Mouse (Mus musculus) thymus, postnatal 0 days (tissue): ENCODE results near the gene Hist1h2af. TPM values are rescaled to one million over a fixed set of nuclear protein-coding genes. Genes with fewer than 3 reads are reported as not detected.

Source experiments
- DNase-seq: peaks from one replicate; pipeline ENCODE4 v3.0.0-alpha.2; 2015; ENCODE audit warnings: low spot score
- polyA plus RNA-seq: library from polyadenylated mRNA; unstranded; fragments of >200 nt; fragmentation: Nextera tagmentation; extraction: Ambion mirVana; gene quantifications from 2 replicates; pipeline ENCODE4 v1.2.1, GENCODE M21; 2015

Hist1h2af gene
- 32.3 and 49.5 TPM in 2 replicates for polyA plus RNA-seq

- DNase-seq, result peak; percentile 87
These were observed at the start of gene Hist1h2af for GRCm38 (mm10) chr13:23533560-23534367. TSS of gene Hist1h2af (plus strand) at chr13:23533906.

DNA sequence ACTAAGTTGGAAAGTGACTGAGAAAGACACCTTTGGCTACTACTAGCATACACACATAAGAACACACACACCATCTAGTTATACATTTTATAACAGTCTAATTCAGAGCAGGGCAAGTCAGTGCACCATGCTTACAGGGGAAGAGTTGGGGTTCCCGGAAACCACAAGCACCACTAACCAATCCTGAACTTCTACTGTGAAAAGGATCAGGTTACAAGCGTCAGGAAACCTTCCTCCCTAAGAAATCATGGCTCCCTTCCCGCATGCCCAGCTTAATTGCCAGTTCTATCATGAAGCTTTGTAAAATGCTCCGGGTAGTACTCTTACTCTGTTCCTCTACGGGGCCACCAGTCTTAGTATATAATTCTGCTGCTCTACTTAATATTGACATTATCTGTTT lies 48.4 kb upstream of the Hist1h2af start:
- no peak for DNase-seq

DNA sequence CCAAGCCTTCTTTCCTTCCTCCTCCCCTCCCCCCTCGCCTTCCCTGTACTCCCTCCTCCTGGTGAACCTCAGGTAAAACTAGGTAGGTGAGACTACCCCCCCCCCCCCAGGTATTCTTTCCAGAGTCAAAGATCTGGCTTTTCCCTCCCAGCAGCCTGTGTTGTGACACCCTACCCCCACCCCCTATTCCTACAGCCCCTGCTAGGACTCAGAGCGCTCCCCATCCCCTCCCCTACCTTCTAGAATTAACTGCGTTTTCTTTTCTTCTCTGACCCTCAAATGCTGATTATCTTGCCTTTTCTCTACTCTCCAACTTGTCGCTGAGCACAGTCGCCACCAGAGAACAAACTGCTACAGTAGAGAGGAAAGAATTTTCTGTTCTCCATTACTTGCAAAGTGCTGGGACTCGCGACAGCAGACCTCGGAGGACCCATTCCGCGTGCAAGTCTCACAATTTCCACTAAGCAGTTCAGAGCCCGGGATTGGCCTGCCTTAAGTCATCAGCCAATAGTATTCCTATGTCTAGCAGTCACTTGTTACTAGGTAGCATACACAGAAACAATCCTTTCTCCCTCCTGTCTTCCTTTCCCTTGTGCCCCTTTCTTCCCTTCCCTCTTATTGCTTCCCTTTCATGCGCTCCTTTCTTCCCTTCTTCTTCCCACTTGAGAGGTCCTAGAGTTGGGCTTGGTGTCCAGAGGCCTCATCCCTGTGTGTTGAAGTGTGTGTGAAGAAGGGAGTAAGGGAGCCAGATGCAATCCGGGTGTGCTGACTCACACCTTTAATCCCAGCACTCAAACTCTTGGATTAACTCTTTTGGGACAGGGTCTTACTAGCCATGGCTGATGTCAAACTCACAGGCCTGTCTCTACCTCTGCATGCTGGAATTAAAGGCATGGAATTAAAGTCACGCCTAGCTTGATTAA lies 45.0 kb upstream of the Hist1h2af start, which contains the start of gene Btn2a2:
TSS of gene Btn2a2 (minus strand) at position 458 of the 923 bp plus-strand sequence.
- DNase-seq, result peak; percentile 75

- no peak for DNase-seq
These were observed 42.8 kb upstream of the Hist1h2af start for GRCm38 (mm10) chr13:23490863-23491262.

DNA sequence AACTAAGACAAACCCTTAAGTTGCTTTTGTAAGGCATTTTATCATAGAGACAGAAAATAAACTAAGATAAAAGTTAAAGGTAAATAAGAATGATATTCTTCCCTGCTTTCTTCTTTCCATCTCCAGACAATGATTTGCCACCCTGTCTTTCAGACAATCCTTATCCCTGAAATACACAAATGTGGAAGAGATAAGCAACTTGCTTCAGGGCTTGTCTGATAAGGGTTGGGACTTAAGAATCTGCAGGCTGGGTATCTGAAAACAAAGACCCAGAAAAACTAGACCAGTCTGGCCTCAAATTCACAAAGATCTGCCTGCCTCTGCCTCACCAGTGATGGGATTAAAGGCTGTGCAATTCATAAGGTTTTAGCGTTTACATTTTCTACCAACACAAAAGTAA lies 42.4 kb upstream of the Hist1h2af start:
- no peak for DNase-seq

DNA sequence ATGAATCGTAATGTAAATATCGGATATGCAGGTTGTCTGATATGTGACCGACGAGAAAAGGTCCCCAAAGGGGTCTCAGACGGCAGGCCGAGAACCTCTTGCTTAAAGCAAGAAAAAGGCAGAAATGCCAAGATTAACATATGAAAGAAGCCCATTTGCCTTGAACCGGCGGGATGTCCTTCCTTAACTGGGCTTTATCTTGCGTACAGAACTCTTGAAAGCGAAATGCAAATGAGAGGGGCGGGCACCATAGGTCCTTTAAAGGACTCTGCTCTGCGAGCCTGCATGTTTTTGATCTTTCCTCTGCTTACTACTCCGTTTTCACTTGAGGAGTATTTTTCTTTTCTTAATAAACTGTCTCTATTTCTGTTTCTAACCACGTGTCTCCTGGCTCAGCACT lies 41.7 kb upstream of the Hist1h2af start:
- DNase-seq, result no peak

DNA sequence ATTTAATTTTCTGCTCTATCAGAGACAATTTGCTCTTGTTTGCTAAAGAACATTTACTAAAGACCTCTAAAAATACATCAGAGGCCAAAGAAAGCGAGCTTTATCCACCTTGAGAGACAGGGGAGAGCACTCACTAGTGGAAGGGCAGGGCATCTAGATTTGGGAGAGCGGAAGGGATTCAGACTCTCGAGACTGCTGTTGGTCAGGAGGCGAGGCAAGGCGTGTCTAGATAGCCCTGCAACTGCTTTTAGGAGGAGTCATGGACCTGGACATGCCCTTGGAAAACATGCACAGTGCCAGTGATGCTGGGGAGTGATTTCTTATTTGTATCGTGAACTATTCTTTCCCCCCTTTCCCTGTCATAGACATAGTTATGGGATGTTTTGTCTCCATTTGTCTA lies 38.2 kb upstream of the Hist1h2af start:
- DNase-seq, result no peak

GRCm38 (mm10) chr13:23497656-23498321 lies 35.9 kb upstream of the Hist1h2af start:
- DNase-seq, result peak; percentile 41

DNA sequence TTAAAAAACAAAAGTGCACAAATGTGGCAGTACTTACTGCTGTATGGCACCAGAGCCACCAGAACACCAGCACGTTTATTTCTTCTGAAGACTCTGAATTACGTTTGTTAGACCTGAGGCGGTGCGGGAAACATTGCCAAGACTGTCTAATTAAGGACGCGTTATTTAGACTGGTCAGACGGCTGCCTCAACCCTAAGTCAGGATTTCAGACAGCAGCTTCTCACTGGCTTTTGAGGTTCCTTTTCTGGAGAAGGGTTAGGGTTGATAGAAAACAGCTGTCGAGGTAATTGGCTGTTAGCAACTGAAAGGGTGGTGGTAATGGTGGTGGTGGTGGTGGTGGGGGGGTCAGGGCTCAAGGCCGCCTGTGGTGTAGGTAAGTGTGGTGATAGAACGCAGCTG lies 35.1 kb upstream of the Hist1h2af start:
- no peak for DNase-seq

DNA sequence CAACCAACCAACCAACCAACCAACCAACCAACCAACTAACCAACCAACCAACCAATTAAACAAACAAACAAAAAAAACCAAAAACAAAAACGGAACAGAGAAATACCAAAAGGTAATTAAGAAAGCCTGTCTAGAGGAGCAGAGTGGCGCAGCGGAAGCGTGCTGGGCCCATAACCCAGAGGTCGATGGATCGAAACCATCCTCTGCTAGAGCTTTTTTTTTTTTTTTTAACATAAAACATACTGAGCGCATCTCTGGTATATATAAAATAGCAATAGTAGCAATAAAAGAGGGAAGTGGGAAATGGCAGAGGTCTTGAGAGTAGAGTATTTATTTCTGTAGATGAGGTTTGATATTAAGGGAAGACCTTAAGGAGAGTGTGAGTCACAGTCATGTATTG lies 33.8 kb upstream of the Hist1h2af start:
- DNase-seq, result peak; percentile 32

DNA sequence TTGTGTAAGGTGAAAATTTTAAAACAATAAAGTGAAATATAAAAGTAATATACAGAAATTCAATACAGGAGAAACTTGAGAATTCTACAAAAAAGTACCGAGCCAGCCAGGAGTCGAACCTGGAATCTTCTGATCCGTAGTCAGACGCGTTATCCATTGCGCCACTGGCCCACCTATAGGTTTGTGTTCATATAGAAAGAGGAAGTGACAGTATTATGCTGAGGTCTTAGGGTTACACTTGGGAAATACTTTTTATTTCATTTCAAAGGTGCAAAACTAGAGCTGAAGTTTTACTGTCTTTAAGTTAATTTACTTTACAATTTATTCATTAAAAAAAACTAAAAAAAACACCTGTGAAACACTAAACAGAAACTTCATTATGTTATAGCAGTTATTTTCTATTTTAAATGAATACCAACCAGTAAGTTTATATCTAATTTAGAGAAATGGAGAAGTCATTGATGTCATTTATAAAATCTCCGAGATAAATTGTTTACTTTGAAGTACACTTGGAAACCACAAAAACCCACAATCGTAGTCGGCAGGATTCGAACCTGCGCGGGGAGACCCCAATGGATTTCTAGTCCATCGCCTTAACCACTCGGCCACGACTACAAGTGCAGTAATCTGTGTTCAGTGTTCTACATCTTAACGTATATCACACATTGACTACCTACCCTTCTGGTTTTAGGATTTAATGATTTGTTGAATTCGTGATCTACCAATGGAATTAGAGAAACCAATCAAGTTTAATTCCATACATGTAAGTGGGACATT lies 33.1 kb upstream of the Hist1h2af start:
- peak; percentile 84 for DNase-seq

- DNase-seq, result no peak
These were observed 32.2 kb upstream of the Hist1h2af start for GRCm38 (mm10) chr13:23501511-23501910.

DNA sequence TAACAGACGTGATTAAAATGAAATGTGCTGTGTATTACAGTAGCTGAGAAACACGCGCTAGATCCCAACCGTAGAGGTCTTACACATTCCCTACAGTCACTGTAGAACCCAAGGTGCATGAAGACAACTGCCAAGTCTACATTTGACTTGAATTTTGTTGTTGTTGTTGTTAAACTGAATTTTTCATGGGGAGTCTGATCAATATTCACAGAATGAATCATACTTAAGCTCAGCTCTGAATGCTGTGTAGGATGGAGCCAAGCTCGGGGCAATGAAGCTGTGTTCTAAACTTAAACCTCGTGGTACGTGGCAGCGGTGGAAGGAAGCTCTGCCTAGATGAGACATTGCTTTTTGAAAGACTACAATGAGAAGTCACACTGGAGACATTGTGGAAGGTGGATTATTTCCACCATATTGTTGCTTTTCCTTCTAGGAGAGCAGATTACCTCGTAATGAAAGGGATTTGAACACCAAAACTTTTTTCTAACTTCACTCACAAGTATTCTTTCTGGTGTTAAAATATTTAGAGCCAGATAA lies 31.6 kb upstream of the Hist1h2af start:
- DNase-seq, result no peak

- DNase-seq, result no peak
These were observed 30.8 kb upstream of the Hist1h2af start for GRCm38 (mm10) chr13:23502916-23503315.

DNA sequence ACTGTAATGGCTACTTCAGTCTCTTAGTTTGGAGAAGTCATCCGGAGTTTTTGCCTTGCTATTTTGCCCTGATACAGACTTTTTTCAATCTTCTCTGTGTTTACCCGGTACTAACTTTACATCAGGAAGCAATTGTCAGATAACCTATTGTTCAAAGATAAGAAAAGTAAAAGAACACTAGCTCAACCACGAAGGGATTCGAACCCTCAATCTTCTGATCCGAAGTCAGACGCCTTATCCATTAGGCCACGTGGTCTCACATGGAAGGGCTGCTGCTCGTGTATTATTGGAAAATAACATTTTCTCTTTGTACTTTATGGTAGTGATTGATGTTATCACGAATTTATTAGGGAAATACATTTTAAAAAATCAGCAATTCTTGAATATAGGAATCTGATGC lies 29.9 kb upstream of the Hist1h2af start:
- peak; percentile 82 for DNase-seq

GRCm38 (mm10) chr13:23505662-23506345 lies 27.9 kb upstream of the Hist1h2af start:
- DNase-seq, result peak; percentile 43

- DNase-seq, result peak; percentile 85
These were observed 27.4 kb upstream of the Hist1h2af start for GRCm38 (mm10) chr13:23506351-23506750.

DNA sequence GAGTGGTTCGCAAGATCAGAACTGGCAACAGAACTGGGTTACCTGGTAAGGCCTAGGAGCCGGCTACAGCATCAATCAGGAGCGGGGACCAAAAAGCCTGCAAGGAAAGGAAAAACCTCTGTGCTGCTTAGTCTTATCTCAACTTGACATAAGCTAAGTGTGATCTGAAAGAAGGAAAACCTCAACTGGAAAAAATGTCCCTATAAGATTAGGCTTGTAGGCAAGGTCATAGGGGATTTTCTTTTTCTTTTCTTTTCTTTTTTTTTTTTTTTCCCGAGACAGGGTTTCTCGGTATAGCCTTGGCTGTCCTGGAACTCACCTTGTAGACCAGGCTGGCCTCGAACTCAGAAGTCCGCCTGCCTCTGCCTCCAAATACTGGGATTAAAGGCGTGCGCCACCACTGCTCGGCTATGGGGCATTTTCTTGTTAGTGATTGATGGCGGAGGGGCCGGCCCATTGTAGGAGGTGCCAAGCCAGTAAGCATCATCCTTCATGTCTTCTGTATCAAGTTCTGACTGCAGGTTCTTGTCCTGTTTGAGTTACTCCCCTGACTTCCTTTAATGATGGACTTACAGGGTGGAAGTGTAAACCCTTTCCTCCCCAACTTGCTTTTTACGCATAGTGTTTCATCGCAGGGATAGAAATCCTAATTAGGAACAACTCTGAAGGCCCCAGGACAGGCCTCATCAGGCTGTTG lies 26.7 kb upstream of the Hist1h2af start:
- no peak for DNase-seq

GRCm38 (mm10) chr13:23510127-23510526 lies 23.6 kb upstream of the Hist1h2af start:
- no peak for DNase-seq
